Mouse (Mus musculus) liver, embryonic 14.5 days (tissue): ENCODE measurements at regions not wholly inside any gene's neighbourhood (a gene's known extent, or its start where the extent isn't known, plus 50 kb on each side); places are given as distances from the start of the nearest gene placed in this dataset.

Source experiments
- CTCF ChIP-seq: IDR thresholded peaks from 2 replicates; pipeline ENCODE4 v1.5.1; 2016; ENCODE audit warnings: antibody characterized with exemption, low read depth, control low read depth
- EP300 ChIP-seq: IDR thresholded peaks from 2 replicates; pipeline ENCODE4 v1.6.1; 2016; ENCODE audit warnings: antibody characterized with exemption, low read depth

DNA sequence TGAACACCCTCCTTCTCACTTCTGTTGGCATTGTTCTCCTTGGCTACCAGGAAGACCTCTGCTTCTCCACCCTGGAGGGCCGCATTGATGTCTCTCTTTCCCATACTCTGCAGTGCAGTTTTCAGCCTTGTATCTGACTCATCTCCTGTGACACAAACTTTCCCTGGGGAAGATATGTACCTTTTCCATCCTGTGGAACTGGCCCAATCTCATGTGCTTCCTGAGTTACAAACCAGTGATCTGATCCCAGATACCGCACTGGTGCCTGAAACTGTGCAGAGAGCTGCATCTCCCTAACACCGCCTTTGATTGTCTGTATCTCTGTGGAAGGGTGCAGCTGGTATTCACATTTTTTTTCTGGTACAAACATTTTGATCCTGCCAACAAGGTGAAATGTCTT, 195.3 kb upstream of the Tle3 start:
- TF ChIP-seq CTCF (no peak), EP300 (no peak)
